Mouse (Mus musculus) liver, embryonic 14.5 days (tissue): ENCODE results near the gene Hist1h2ba. TPM values are rescaled to one million over a fixed set of nuclear protein-coding genes. Genes with fewer than 3 reads are reported as not detected.

Experiments used
- ATAC-seq: fragments of 200-750 bp; cut with Nextera tagmentation; 2 replicates; pipeline ENCODE4 v1.8.0; 2017; ENCODE audit warnings: moderate number of reproducible peaks, mild to moderate bottlenecking, moderate library complexity; ENCODE audit not compliant: insufficient read depth
- DNase-seq, 3 experiments: peaks; one replicate each; pipeline ENCODE4 v3.0.0-alpha.2; 2012 to 2013; ENCODE audit warnings: low read depth in 3 of 3, low spot score in 3 of 3
- H3K27ac ChIP-seq: fragments of 300-500 bp; sonication (generic); 2 replicates; pipeline ENCODE4 v1.5.1; 2014; ENCODE audit warnings: moderate library complexity, mild to moderate bottlenecking, control low read depth, inconsistent platforms
- H3K27me3 ChIP-seq: fragments of 300-500 bp; sonication (generic); 2 replicates; pipeline ENCODE4 v1.6.1; 2014; ENCODE audit warnings: mild to moderate bottlenecking, low read length, moderate library complexity; ENCODE audit not compliant: control insufficient read depth, insufficient read depth
- H3K36me3 ChIP-seq: fragments of 300-500 bp; sonication (generic); replicated peaks from 2 replicates; pipeline ENCODE4 v1.6.1; 2014; ENCODE audit warnings: low read depth; ENCODE audit not compliant: control insufficient read depth, insufficient read depth
- H3K4me1 ChIP-seq, 2 experiments: fragments of 200-500 bp in 1 of 2; fragments of 300-500 bp in 1 of 2; sonication (generic) in 1 of 2; replicated peaks; 2 replicates each; pipeline ENCODE4 v1.6.1; 2012 to 2014; ENCODE audit warnings: antibody characterized with exemption in 1 of 2, inconsistent platforms in 1 of 2, low read length in 1 of 2; ENCODE audit not compliant: control insufficient read depth in 2 of 2, insufficient read depth in 2 of 2
- H3K4me2 ChIP-seq: fragments of 300-500 bp; sonication (generic); 2 replicates; pipeline ENCODE4 v1.6.1; 2014; ENCODE audit warnings: low read depth, mild to moderate bottlenecking, control low read depth, moderate library complexity
- H3K4me3 ChIP-seq, 2 experiments: fragments of 200-500 bp in 1 of 2; fragments of 300-500 bp in 1 of 2; sonication (generic) in 1 of 2; 2 replicates each; pipeline ENCODE4 v1.5.1; 2012 to 2014; ENCODE audit warnings: low read depth in 2 of 2, low read length in 2 of 2, mild to moderate bottlenecking in 2 of 2, control low read depth in 1 of 2, inconsistent platforms in 1 of 2, moderate library complexity in 1 of 2; ENCODE audit not compliant: insufficient read depth in 1 of 2
- H3K9ac ChIP-seq: fragments of 300-500 bp; sonication (generic); replicated peaks from 2 replicates; pipeline ENCODE4 v1.6.1; 2014; ENCODE audit warnings: mild to moderate bottlenecking, control low read depth, moderate library complexity
- H3K9me3 ChIP-seq: fragments of 300-500 bp; sonication (generic); 2 replicates; pipeline ENCODE4 v1.6.1; 2016; ENCODE audit warnings: low read length, mixed read lengths; ENCODE audit not compliant: control insufficient read depth
- CTCF ChIP-seq: IDR thresholded peaks from 2 replicates; pipeline ENCODE4 v1.5.1; 2016; ENCODE audit warnings: antibody characterized with exemption, low read depth, control low read depth
- EP300 ChIP-seq: IDR thresholded peaks from 2 replicates; pipeline ENCODE4 v1.6.1; 2016; ENCODE audit warnings: antibody characterized with exemption, low read depth
- WGBS: fragments of 180-500 bp; shearing (Covaris S2); extraction: QIAGEN DNeasy Blood & Tissue Kit; methylation state at CpG from one replicate; pipeline ENCODE4 v1.1.7; 2014; ENCODE audit not compliant: insufficient replicate concordance; 5-methylcytosine and 5-hydroxymethylcytosine counted together
- polyA plus RNA-seq, 2 experiments: library from polyadenylated mRNA; depleted of rRNA in 1 of 2; stranded (reverse) in 1 of 2; unstranded in 1 of 2; fragments of >200 nt; fragmentation: Nextera tagmentation in 1 of 2; extraction: Ambion mirVana in 1 of 2; gene quantifications; 2 replicates each; pipeline versions ENCODE4 v1.2.1 to v1.2.3; 2012 to 2014

The Hist1h2ba gene
- polyA plus RNA-seq, 2 experiments = not detected

GRCm38 (mm10) chr13:23950928-23951327 is 17.0 kb upstream of the Hist1h2ba start:
- no peak overlapping the region for H3K27ac ChIP-seq
- TF ChIP-seq CTCF (peak; percentile 57), EP300 (no peak)
- no peak for DNase-seq
- H3K4me1 ChIP-seq = no peaks in the 10 kb centered on the region
- ATAC-seq = no peak
- H3K9ac ChIP-seq = no peak overlapping the region
- no peaks in the 10 kb centered on the region for H3K9me3 ChIP-seq
- H3K4me2 ChIP-seq = no peak overlapping the region
- no peaks in the 10 kb centered on the region for H3K36me3 ChIP-seq
- no peaks in the 10 kb centered on the region for H3K27me3 ChIP-seq
- WGBS = 32% methylated on average over 3 of the region's 3 CpGs
- H3K4me3 ChIP-seq = no peak overlapping the region

GRCm38 (mm10) chr13:23949484-23950246 is 15.7 kb upstream of the Hist1h2ba start:
- DNase-seq = no peak
- Histone ChIP-seq H3K36me3 (no peaks in the 10 kb centered on the region), H3K27me3 (no peaks in the 10 kb centered on the region), H3K4me1 (no peaks in the 10 kb centered on the region), H3K27ac (no peak overlapping the region), H3K9me3 (no peaks in the 10 kb centered on the region), H3K9ac (no peak overlapping the region), H3K4me2 (no peak overlapping the region), H3K4me3 (no peak overlapping the region)
- no peak for ATAC-seq
- TF ChIP-seq CTCF (no peak), EP300 (no peak)
- WGBS = 55% methylated on average over 14 of the region's 14 CpGs

- 42% methylated on average over 2 of the region's 2 CpGs for WGBS
Observed at GRCm38 (mm10) chr13:23946254-23946653, 12.3 kb upstream of the Hist1h2ba start.

GRCm38 (mm10) chr13:23942861-23943260 is 8.9 kb upstream of the Hist1h2ba start:
- no peak for TF ChIP-seq EP300
- TF ChIP-seq CTCF = peak; percentile 31
- Histone ChIP-seq H3K27me3 (no peaks in the 10 kb centered on the region), H3K4me2 (no peak overlapping the region), H3K9ac (no peak overlapping the region), H3K9me3 (no peaks in the 10 kb centered on the region), H3K4me1 (no peaks in the 10 kb centered on the region), H3K4me3 (no peak overlapping the region), H3K36me3 (no peaks in the 10 kb centered on the region), H3K27ac (no peak overlapping the region)
- no peak for ATAC-seq
- 58% methylated on average over 2 of the region's 2 CpGs for whole genome bisulfite sequencing
- DNase-seq = no peak

More at GRCm38 (mm10) chr13:23946254-23946653, 12.3 kb upstream of the Hist1h2ba start:
- no peaks in the 10 kb centered on the region for H3K27me3 ChIP-seq
- no peak overlapping the region for H3K9ac ChIP-seq
- TF ChIP-seq CTCF = no peak
- no peak for TF ChIP-seq EP300
- no peak overlapping the region for H3K4me2 ChIP-seq
- H3K4me1 ChIP-seq = no peaks in the 10 kb centered on the region
- H3K27ac ChIP-seq = no peak overlapping the region
- no peak overlapping the region for H3K4me3 ChIP-seq
- no peaks in the 10 kb centered on the region for H3K9me3 ChIP-seq
- no peaks in the 10 kb centered on the region for H3K36me3 ChIP-seq
- no peak for DNase-seq
- ATAC-seq = no peak

- H3K4me1 ChIP-seq = no peaks in the 10 kb centered on the region
- H3K27ac ChIP-seq = no peak overlapping the region
- H3K4me2 ChIP-seq = no peak overlapping the region
- WGBS = 60% methylated on average over 6 of the region's 6 CpGs
- H3K9me3 ChIP-seq = no peaks in the 10 kb centered on the region
- no peak for ATAC-seq
- TF ChIP-seq EP300 = no peak
- TF ChIP-seq CTCF = no peak
- no peaks in the 10 kb centered on the region for H3K27me3 ChIP-seq
- DNase-seq = no peak
- H3K36me3 ChIP-seq = no peaks in the 10 kb centered on the region
- no peak overlapping the region for H3K9ac ChIP-seq
- H3K4me3 ChIP-seq = no peak overlapping the region
Observed at GRCm38 (mm10) chr13:23940291-23940690, 6.3 kb upstream of the Hist1h2ba start.
